Mouse (Mus musculus): ENCODE results near the gene Filip1l.

Filip1l gene

GRCm38 (mm10) chr16:57349039-57349438 is 3.9 kb upstream of the Filip1l start:
- in situ Hi-C loops (cut with MboI; ENCODE audit: low pct_unique_long_range_greater_than_20kb in 1 of 2, low sequenced_read_pairs in 2 of 2, unreplicated experiment in 1 of 2): no loop called here

GRCm38 (mm10) chr16:57349689-57350088 is 3.2 kb upstream of the Filip1l start:
- in situ Hi-C loops (cut with MboI; ENCODE audit: low pct_unique_long_range_greater_than_20kb in 1 of 2, low sequenced_read_pairs in 2 of 2, unreplicated experiment in 1 of 2): no loop called here

- in situ Hi-C loops (cut with MboI; ENCODE audit: low pct_unique_long_range_greater_than_20kb in 1 of 2, low sequenced_read_pairs in 2 of 2, unreplicated experiment in 1 of 2): no loop called here
Measured at GRCm38 (mm10) chr16:57353166-57353721, 351 bp downstream of the Filip1l start.

GRCm38 (mm10) chr16:57353932-57354331 is 1.0 kb downstream of the Filip1l start:
- in situ Hi-C loops (cut with MboI; ENCODE audit: low pct_unique_long_range_greater_than_20kb in 1 of 2, low sequenced_read_pairs in 2 of 2, unreplicated experiment in 1 of 2): no loop called here

GRCm38 (mm10) chr16:57356454-57356853 is 3.6 kb downstream of the Filip1l start:
- in situ Hi-C loops (cut with MboI; ENCODE audit: low pct_unique_long_range_greater_than_20kb in 1 of 2, low sequenced_read_pairs in 2 of 2, unreplicated experiment in 1 of 2): no loop called here

- in situ Hi-C loops (cut with MboI; ENCODE audit: low pct_unique_long_range_greater_than_20kb in 1 of 2, low sequenced_read_pairs in 2 of 2, unreplicated experiment in 1 of 2): no loop called here
Measured at GRCm38 (mm10) chr16:57357011-57357410, 4.1 kb downstream of the Filip1l start.

GRCm38 (mm10) chr16:57359251-57359650 is 6.4 kb downstream of the Filip1l start:
- in situ Hi-C loops (cut with MboI; ENCODE audit: low pct_unique_long_range_greater_than_20kb in 1 of 2, low sequenced_read_pairs in 2 of 2, unreplicated experiment in 1 of 2): no loop called here

GRCm38 (mm10) chr16:57360785-57361184 is 7.9 kb downstream of the Filip1l start:
- in situ Hi-C loops (cut with MboI; ENCODE audit: low pct_unique_long_range_greater_than_20kb in 1 of 2, low sequenced_read_pairs in 2 of 2, unreplicated experiment in 1 of 2): no loop called here

GRCm38 (mm10) chr16:57362679-57363401 is 9.9 kb downstream of the Filip1l start:
- in situ Hi-C loops (cut with MboI; ENCODE audit: low pct_unique_long_range_greater_than_20kb in 1 of 2, low sequenced_read_pairs in 2 of 2, unreplicated experiment in 1 of 2): no loop called here

- in situ Hi-C loops (cut with MboI; ENCODE audit: low pct_unique_long_range_greater_than_20kb in 1 of 2, low sequenced_read_pairs in 2 of 2, unreplicated experiment in 1 of 2): no loop called here
Measured at GRCm38 (mm10) chr16:57364498-57364897, 11.6 kb downstream of the Filip1l start.

- in situ Hi-C loops (cut with MboI; ENCODE audit: low pct_unique_long_range_greater_than_20kb in 1 of 2, low sequenced_read_pairs in 2 of 2, unreplicated experiment in 1 of 2): no loop called here
Measured at GRCm38 (mm10) chr16:57366141-57366540, 13.2 kb downstream of the Filip1l start.

GRCm38 (mm10) chr16:57366941-57367694 is 14.2 kb downstream of the Filip1l start:
- in situ Hi-C loops (cut with MboI; ENCODE audit: low pct_unique_long_range_greater_than_20kb in 1 of 2, low sequenced_read_pairs in 2 of 2, unreplicated experiment in 1 of 2): no loop called here

- in situ Hi-C loops (cut with MboI; ENCODE audit: low pct_unique_long_range_greater_than_20kb in 1 of 2, low sequenced_read_pairs in 2 of 2, unreplicated experiment in 1 of 2): no loop called here
Measured at GRCm38 (mm10) chr16:57369846-57370496, 17.1 kb downstream of the Filip1l start.

GRCm38 (mm10) chr16:57372156-57372555 is 19.3 kb downstream of the Filip1l start:
- in situ Hi-C loops (cut with MboI; ENCODE audit: low pct_unique_long_range_greater_than_20kb in 1 of 2, low sequenced_read_pairs in 2 of 2, unreplicated experiment in 1 of 2): no loop called here

GRCm38 (mm10) chr16:57375248-57375837 is 22.4 kb downstream of the Filip1l start:
- in situ Hi-C loops (cut with MboI; ENCODE audit: low pct_unique_long_range_greater_than_20kb in 1 of 2, low sequenced_read_pairs in 2 of 2, unreplicated experiment in 1 of 2): no loop called here

- in situ Hi-C loops (cut with MboI; ENCODE audit: low pct_unique_long_range_greater_than_20kb in 1 of 2, low sequenced_read_pairs in 2 of 2, unreplicated experiment in 1 of 2): no loop called here
Measured at GRCm38 (mm10) chr16:57378631-57379330, 25.9 kb downstream of the Filip1l start.

GRCm38 (mm10) chr16:57383266-57383971 is 30.5 kb downstream of the Filip1l start:
- in situ Hi-C loops (cut with MboI; ENCODE audit: low pct_unique_long_range_greater_than_20kb in 1 of 2, low sequenced_read_pairs in 2 of 2, unreplicated experiment in 1 of 2): no loop called here

- in situ Hi-C loops (cut with MboI; ENCODE audit: low pct_unique_long_range_greater_than_20kb in 1 of 2, low sequenced_read_pairs in 2 of 2, unreplicated experiment in 1 of 2): no loop called here
Measured at GRCm38 (mm10) chr16:57384274-57384673, 31.4 kb downstream of the Filip1l start.
